Comparison of ENCODE assay signal across 18 mouse cellular contexts in the genomic region with DNA sequence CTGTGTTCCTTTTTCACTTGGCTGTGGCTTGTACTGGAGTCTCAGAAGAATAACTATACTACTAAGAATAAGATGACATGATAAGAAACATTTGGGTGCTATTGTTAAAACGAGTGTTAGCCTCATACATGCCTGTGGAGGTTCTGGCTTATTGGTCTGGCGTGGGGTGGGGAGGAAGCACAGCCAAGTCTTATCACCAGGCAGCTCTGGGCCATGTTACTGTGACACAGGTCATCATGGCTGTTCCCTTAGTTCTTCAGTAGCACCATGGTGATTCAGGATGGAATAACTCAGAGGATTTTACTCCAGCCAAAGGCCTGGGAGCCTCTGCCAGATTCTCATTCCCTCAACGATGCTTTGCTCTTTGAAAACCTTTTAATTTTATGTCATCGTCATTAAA. TPM values are rescaled to one million over a fixed set of nuclear protein-coding genes. Genes with fewer than 3 reads are reported as not detected.
DNase-seq lines count a peak whose midpoint lies in the region; ATAC-seq lines count a peak whose summit lies in the region.
"Had no signal": no experiment of that assay in that cellular context is flagged by ENCODE, and none has a peak within 500 bp of the region (broad histone marks: within the 10 kb centered on the region; RNA-seq: fewer than 3 reads in every experiment).

No protein-coding gene starts in this region.

- H3K4me3 ChIP-seq in heart, embryonic 10.5 days: no peak overlapping the region
- no peak overlapping the region for H3K4me3 ChIP-seq in kidney, embryonic 14.5 days (ENCODE audit: low read length)
- H3K4me3 ChIP-seq: embryonic facial prominence, embryonic 10.5 days; forebrain, embryonic 13.5 days; hindbrain, embryonic 15.5 days had no signal

- ATAC-seq in kidney, embryonic 14.5 days (ENCODE audit: low FRiP score, low TSS enrichment): no peak
- ATAC-seq: forebrain, embryonic 13.5 days; forebrain, postnatal 0 days; intestine, embryonic 16.5 days had no signal

- H3K4me2 ChIP-seq in kidney, embryonic 14.5 days (replicated peaks; ENCODE audit: low read depth, low read length): no peak overlapping the region
- H3K4me2 ChIP-seq: forebrain, embryonic 13.5 days; hindbrain, embryonic 15.5 days had no signal

- no peaks in the 10 kb centered on the region for H3K36me3 ChIP-seq in heart, embryonic 10.5 days
- no peaks in the 10 kb centered on the region for H3K36me3 ChIP-seq in kidney, embryonic 14.5 days (ENCODE audit: control insufficient read depth, insufficient read depth, low read length)
- H3K36me3 ChIP-seq: embryonic facial prominence, embryonic 10.5 days; hindbrain, embryonic 15.5 days had no signal

- H3K9ac ChIP-seq in kidney, embryonic 14.5 days (ENCODE audit: low read depth, low read length): no peak overlapping the region
- H3K9ac ChIP-seq: forebrain, embryonic 13.5 days; forebrain, postnatal 0 days; hindbrain, embryonic 15.5 days had no signal

- intact Hi-C loops in heart, postnatal 25 days (cut with DNase I): no loop called here

- no peaks in the 10 kb centered on the region for H3K9me3 ChIP-seq in heart, embryonic 10.5 days
- H3K9me3 ChIP-seq in kidney, embryonic 14.5 days (ENCODE audit: control insufficient read depth, low read length): no peaks in the 10 kb centered on the region
- H3K9me3 ChIP-seq: embryonic facial prominence, embryonic 10.5 days; forebrain, embryonic 13.5 days; hindbrain, embryonic 15.5 days had no signal

- H3K27me3 ChIP-seq in heart, embryonic 10.5 days (ENCODE audit: insufficient read depth, poor library complexity, severe bottlenecking): no peaks in the 10 kb centered on the region
- H3K27me3 ChIP-seq in kidney, embryonic 14.5 days (ENCODE audit: control insufficient read depth, insufficient read depth, low read length): no peaks in the 10 kb centered on the region
- H3K27me3 ChIP-seq: forebrain, embryonic 13.5 days; hindbrain, embryonic 15.5 days had no signal

- H3K27ac ChIP-seq in heart, embryonic 10.5 days: no peak overlapping the region
- no peak overlapping the region for H3K27ac ChIP-seq in kidney, embryonic 14.5 days (ENCODE audit: low read depth, low read length)
- H3K27ac ChIP-seq: embryonic facial prominence, embryonic 10.5 days; forebrain, embryonic 13.5 days; hindbrain, embryonic 15.5 days had no signal

- DNase-seq in heart, adult 11 months: peak; percentile 94
- no peak for DNase-seq in heart, postnatal 25 days (ENCODE audit: low spot score)
- peak; percentile 30 to 41 for DNase-seq in heart, adult 9 months (ENCODE audit: low spot score in 2 of 2)
- DNase-seq in heart, embryonic 10.5 days (ENCODE audit: low spot score): no peak
- peak; percentile 25 to 46 for DNase-seq in kidney, postnatal 4 days
- no peak for DNase-seq in adrenal gland, adult 18-20 months (ENCODE audit: low spot score in 2 of 2)
- DNase-seq: adrenal gland, adult 2 months; adrenal gland, postnatal 25 days; cerebellum, adult 2 months; cerebellum, postnatal 10 days; forebrain, postnatal 0 days; gastrocnemius, postnatal 14 days had no signal

- H3K4me1 ChIP-seq in heart, embryonic 10.5 days: no peaks in the 10 kb centered on the region
- H3K4me1 ChIP-seq in kidney, embryonic 14.5 days (ENCODE audit: control insufficient read depth, insufficient read depth, low read length): no peaks in the 10 kb centered on the region
- H3K4me1 ChIP-seq: embryonic facial prominence, embryonic 10.5 days; forebrain, embryonic 13.5 days; hindbrain, embryonic 15.5 days had no signal

- 70% methylated on average over 4 of the region's 4 CpGs for WGBS in heart, embryonic 10.5 days
- WGBS in kidney, embryonic 14.5 days: 72% methylated on average over 4 of the region's 4 CpGs

RNA-seq across cellular contexts. Expression of a gene that starts 38.8 kb away (rescaled TPM):
- 1 to 10 TPM; 8.6 to 9.6 TPM for total RNA-seq in heart, postnatal 25 days (2021)
- polyA plus RNA-seq in heart, embryonic 10.5 days (2016; fragmentation: Nextera tagmentation; extraction: Ambion mirVana): 55.0 and 56.3 TPM in 2 replicates
- polyA plus RNA-seq in kidney, embryonic 14.5 days (2014; fragmentation: Nextera tagmentation; extraction: Ambion mirVana): 63.2 and 65.5 TPM in 2 replicates
- total RNA-seq in adrenal gland, adult 18-20 months (2021): 1 to 10 TPM; 2.4 to 3.5 TPM
- total RNA-seq: MEL had no signal

Comparison
In these comparisons a context has a peak if more than half of its experiments do, and no peak if none do; other contexts are left out.
1. DNase-seq: peak in heart, adult 11 months (single experiment), heart, adult 9 months (2 of 2) and kidney, postnatal 4 days (2 of 2); none in heart, postnatal 25 days (single experiment), heart, embryonic 10.5 days (single experiment) and adrenal gland, adult 18-20 months (0 of 2).